ENCODE assay signal across 12 mouse cellular contexts in genomic region chr8:118701312-118701880, GRCm38 (mm10).
DNase-seq lines count a peak whose midpoint lies in the region; ATAC-seq and TF ChIP-seq lines count a peak whose summit lies in the region.
"Had no signal": no experiment of that assay in that cellular context is flagged by ENCODE, and none has a peak within 500 bp of the region (broad histone marks: within the 10 kb centered on the region; RNA-seq: fewer than 3 reads in every experiment).

No protein-coding gene starts in this region.

- H3K9ac ChIP-seq in heart, postnatal 0 days (replicated peaks; ENCODE audit: low read depth, low read length) = no peak overlapping the region
- H3K9ac ChIP-seq in liver, embryonic 16.5 days (ENCODE audit: low read depth, low read length) = no peak overlapping the region
- no peak overlapping the region for H3K9ac ChIP-seq in midbrain, embryonic 11.5 days (ENCODE audit: low read length)
- H3K9ac ChIP-seq: kidney, embryonic 15.5 days had no signal

- H3K4me3 ChIP-seq in heart, postnatal 0 days (ENCODE audit: low read depth, low read length) = peak overlapping the region; percentile 7
- no peak overlapping the region for H3K4me3 ChIP-seq in liver, embryonic 16.5 days (ENCODE audit: low read depth, low read length)
- no peak overlapping the region for H3K4me3 ChIP-seq in midbrain, embryonic 11.5 days (ENCODE audit: low read depth, low read length)
- H3K4me3 ChIP-seq: kidney, embryonic 15.5 days; left cerebral cortex, adult 2 months; myocyte had no signal

- no peaks in the 10 kb centered on the region for H3K9me3 ChIP-seq in heart, postnatal 0 days (replicated peaks; ENCODE audit: control insufficient read depth, low read length)
- no peaks in the 10 kb centered on the region for H3K9me3 ChIP-seq in liver, embryonic 16.5 days (replicated peaks; ENCODE audit: control insufficient read depth, low read length)
- H3K9me3 ChIP-seq in midbrain, embryonic 11.5 days (ENCODE audit: control insufficient read depth, low read length) = peaks cover 3% of the 10 kb centered on the region; the same call in 1 of the 2 replicates
- H3K9me3 ChIP-seq: kidney, embryonic 15.5 days had no signal

- peak overlapping the region; percentile 43 for H3K4me2 ChIP-seq in heart, postnatal 0 days (ENCODE audit: low read depth, low read length)
- no peak overlapping the region for H3K4me2 ChIP-seq in liver, embryonic 16.5 days (ENCODE audit: low read depth, low read length)
- H3K4me2 ChIP-seq in midbrain, embryonic 11.5 days = no peak overlapping the region
- H3K4me2 ChIP-seq: kidney, embryonic 15.5 days had no signal

- peak; percentile 58; the same call in 1 of the 2 replicates for TF ChIP-seq EP300 in heart, postnatal 0 days (IDR thresholded peaks at IDR 0.05; ENCODE audit: low read depth)

- DNase-seq in kidney, adult 18-20 months = peak; percentile 5
- DNase-seq in kidney, postnatal 14 days = no peak
- peak; percentile 8 for DNase-seq in fibroblast of lung, adult 2 months (ENCODE audit: low read depth)
- DNase-seq in heart, postnatal 0 days (ENCODE audit: low spot score) = peak; percentile 62
- DNase-seq in midbrain, embryonic 11.5 days (ENCODE audit: low spot score, missing footprints) = no peak
- no peak for DNase-seq in left cerebral cortex, postnatal 4 days
- no peak for DNase-seq in cerebellum, adult 9-11 months

- intact Hi-C loops in left cerebral cortex, postnatal 4 days (cut with DNase I) = no loop called here

- no peaks in the 10 kb centered on the region for H3K27me3 ChIP-seq in heart, postnatal 0 days (ENCODE audit: control insufficient read depth, insufficient read depth, low read length)
- no peaks in the 10 kb centered on the region for H3K27me3 ChIP-seq in liver, embryonic 16.5 days (ENCODE audit: control insufficient read depth, insufficient read depth, low read depth, low read length)
- H3K27me3 ChIP-seq in midbrain, embryonic 11.5 days (ENCODE audit: control insufficient read depth, insufficient read depth, low read length) = no peaks in the 10 kb centered on the region
- H3K27me3 ChIP-seq: kidney, embryonic 15.5 days had no signal

- no peak for TF ChIP-seq CTCF in heart, postnatal 0 days (IDR thresholded peaks at IDR 0.05; ENCODE audit: low read depth)

- H3K36me3 ChIP-seq in heart, postnatal 0 days (replicated peaks; ENCODE audit: control insufficient read depth, insufficient read depth, low read length) = no peaks in the 10 kb centered on the region
- no peaks in the 10 kb centered on the region for H3K36me3 ChIP-seq in liver, embryonic 16.5 days (ENCODE audit: control insufficient read depth, insufficient read depth)
- H3K36me3 ChIP-seq in midbrain, embryonic 11.5 days (ENCODE audit: control insufficient read depth, insufficient read depth, low read length) = no peaks in the 10 kb centered on the region
- H3K36me3 ChIP-seq: kidney, embryonic 15.5 days had no signal

- peaks cover 9% of the 10 kb centered on the region; the same call in 1 of the 2 replicates for H3K4me1 ChIP-seq in heart, postnatal 0 days (ENCODE audit: control insufficient read depth, insufficient read depth)
- H3K4me1 ChIP-seq in liver, embryonic 16.5 days (ENCODE audit: control insufficient read depth, low read depth, low read length) = no peaks in the 10 kb centered on the region
- H3K4me1 ChIP-seq in midbrain, embryonic 11.5 days (ENCODE audit: control insufficient read depth, insufficient read depth, low read length) = no peaks in the 10 kb centered on the region
- H3K4me1 ChIP-seq: kidney, embryonic 15.5 days had no signal

- H3K27ac ChIP-seq in heart, postnatal 0 days (ENCODE audit: low read depth) = peak overlapping the region; percentile 32
- H3K27ac ChIP-seq in liver, embryonic 16.5 days (ENCODE audit: low read length) = no peak overlapping the region
- no peak overlapping the region for H3K27ac ChIP-seq in midbrain, embryonic 11.5 days (ENCODE audit: low read depth, low read length)
- H3K27ac ChIP-seq: kidney, embryonic 15.5 days; left cerebral cortex, adult 2 months; macrophage had no signal

- peak; percentile 91 for ATAC-seq in heart, postnatal 0 days (ENCODE audit: insufficient read depth, low read depth)
- peak; percentile 43; the same call in 1 of the 2 replicates for ATAC-seq in liver, embryonic 16.5 days (ENCODE audit: low read depth)
- ATAC-seq in midbrain, embryonic 11.5 days (ENCODE audit: low FRiP score) = no peak

- 18% methylated on average over 22 of the region's 22 CpGs for WGBS in heart, postnatal 0 days
- WGBS in liver, embryonic 16.5 days (ENCODE audit: insufficient replicate concordance) = 60% methylated on average over 22 of the region's 22 CpGs
- WGBS in midbrain, embryonic 11.5 days = 91% methylated on average over 22 of the region's 22 CpGs

Comparison
In these comparisons a context has a peak if more than half of its experiments do, and no peak if none do; other contexts are left out.
1. DNase-seq: peak in kidney, adult 18-20 months (single experiment), fibroblast of lung, adult 2 months (single experiment) and heart, postnatal 0 days (single experiment); none in kidney, postnatal 14 days (single experiment), midbrain, embryonic 11.5 days (single experiment), left cerebral cortex, postnatal 4 days (single experiment) and cerebellum, adult 9-11 months (single experiment).